Mouse (Mus musculus) embryonic fibroblast, embryonic 13.5 days (primary cell): ENCODE data around the gene Tshz2. TPM values are rescaled to one million over a fixed set of nuclear protein-coding genes. Genes with fewer than 3 reads are reported as not detected.

ENCODE experiments used
- H3K27ac ChIP-seq: 2 replicates; pipeline ENCODE4 v1.5.1; 2012; ENCODE audit warnings: low read length, control low read depth, inconsistent platforms; ENCODE audit not compliant: insufficient read depth
- H3K4me1 ChIP-seq: 2 replicates; pipeline ENCODE4 v1.6.1; 2011; ENCODE audit warnings: low read length; ENCODE audit not compliant: control insufficient read depth, insufficient read depth
- H3K4me3 ChIP-seq: 2 replicates; pipeline ENCODE4 v1.5.1; 2011; ENCODE audit warnings: mild to moderate bottlenecking, control low read depth, low read length; ENCODE audit not compliant: insufficient read depth
- CTCF ChIP-seq: IDR thresholded peaks from 2 replicates; pipeline ENCODE4 v1.5.1; 2011; ENCODE audit warnings: mild to moderate bottlenecking, control low read depth, low read length, moderate library complexity, borderline replicate concordance; ENCODE audit not compliant: insufficient read depth
- POLR2A ChIP-seq: IDR thresholded peaks from 2 replicates; pipeline ENCODE4 v1.6.1; 2011; ENCODE audit warnings: low read depth, mild to moderate bottlenecking, control low read depth, low read length, moderate library complexity
- polyA plus RNA-seq: library from polyadenylated mRNA; stranded (reverse); fragments of >200 nt; gene quantifications from 2 replicates; pipeline ENCODE4 v1.2.4, GENCODE M21; 2011; ENCODE audit warnings: low read depth; ENCODE audit not compliant: missing spikeins, insufficient read length

The Tshz2 gene
- polyA plus RNA-seq, 1 experiment, result 10.7 TPM

DNA sequence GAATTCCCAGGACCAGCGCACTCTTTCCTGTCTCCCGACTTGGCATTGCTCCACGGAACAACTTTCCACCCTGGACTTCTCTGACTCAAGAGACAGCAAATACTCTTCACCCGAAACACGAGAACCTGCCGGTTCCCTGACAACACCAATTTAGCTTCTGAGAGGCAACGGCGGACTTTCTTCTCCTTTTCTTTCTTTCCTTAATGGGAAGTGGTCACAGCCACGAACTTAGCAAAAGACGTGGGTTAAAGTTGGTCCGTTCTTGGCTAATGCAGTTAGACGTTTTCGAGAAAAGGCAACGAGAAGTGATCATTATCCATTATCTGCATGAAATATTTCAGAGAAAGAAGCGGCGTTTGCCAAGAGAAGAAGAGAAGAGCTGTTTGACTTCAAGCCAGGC, 240.6 kb downstream of the Tshz2 start:
- Histone ChIP-seq H3K27ac (no peak overlapping the region), H3K4me1 (no peaks in the 10 kb centered on the region), H3K4me3 (no peak overlapping the region)
- no peak for TF ChIP-seq CTCF
- no peak for TF ChIP-seq POLR2A

DNA sequence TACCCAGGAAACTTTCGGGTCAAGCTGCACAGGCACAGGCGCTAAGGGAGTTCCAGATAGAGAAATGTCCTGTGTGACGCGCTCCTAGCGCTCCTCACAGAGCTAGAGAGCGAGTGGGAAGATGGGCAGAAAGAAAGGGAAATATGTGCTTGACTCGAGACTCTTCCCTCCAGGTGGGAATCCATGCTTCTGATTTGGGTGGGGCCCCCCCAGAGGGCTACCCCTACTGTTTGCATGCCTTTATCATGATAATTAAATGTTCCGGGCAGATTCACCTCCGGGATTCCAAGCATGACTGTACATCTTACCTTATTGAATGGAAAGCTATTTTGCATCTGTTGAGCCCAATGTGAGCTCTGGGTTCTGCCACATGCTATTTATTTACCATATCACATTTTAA, 255.1 kb downstream of the Tshz2 start:
- Histone ChIP-seq H3K4me3 (no peak overlapping the region), H3K27ac (no peak overlapping the region), H3K4me1 (no peaks in the 10 kb centered on the region)
- TF ChIP-seq POLR2A, result no peak
- TF ChIP-seq CTCF, result no peak

DNA sequence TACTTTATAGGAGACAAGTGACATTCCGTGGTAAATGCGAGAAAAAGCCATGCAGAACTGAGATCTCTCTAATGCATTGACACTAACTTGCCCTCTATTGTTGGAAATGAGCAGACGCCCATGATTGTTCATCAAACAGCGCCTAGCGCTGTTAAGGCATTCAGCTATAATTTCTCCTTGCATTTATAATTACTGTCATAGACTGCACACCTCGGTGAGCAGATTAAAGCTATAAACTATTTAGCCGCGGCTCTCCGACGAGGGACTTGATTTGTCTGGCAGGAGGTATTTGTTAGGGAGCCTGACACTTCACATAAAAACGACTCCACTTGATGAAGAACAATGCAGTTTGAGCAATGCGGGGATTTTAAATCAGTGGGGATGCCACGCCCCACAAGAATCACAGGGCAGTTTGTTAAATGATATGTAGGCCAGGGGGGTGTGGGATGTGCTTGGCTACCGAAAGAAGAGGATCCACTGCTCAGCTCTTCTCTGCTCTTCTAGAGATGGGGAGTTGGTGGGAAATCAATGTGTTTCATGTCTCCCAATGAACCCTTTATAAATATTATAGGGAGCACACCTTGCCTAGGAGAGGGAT, 259.7 kb downstream of the Tshz2 start:
- TF ChIP-seq POLR2A (no peak), CTCF (no peak)
- Histone ChIP-seq H3K27ac (no peak overlapping the region), H3K4me3 (no peak overlapping the region), H3K4me1 (no peaks in the 10 kb centered on the region)

DNA sequence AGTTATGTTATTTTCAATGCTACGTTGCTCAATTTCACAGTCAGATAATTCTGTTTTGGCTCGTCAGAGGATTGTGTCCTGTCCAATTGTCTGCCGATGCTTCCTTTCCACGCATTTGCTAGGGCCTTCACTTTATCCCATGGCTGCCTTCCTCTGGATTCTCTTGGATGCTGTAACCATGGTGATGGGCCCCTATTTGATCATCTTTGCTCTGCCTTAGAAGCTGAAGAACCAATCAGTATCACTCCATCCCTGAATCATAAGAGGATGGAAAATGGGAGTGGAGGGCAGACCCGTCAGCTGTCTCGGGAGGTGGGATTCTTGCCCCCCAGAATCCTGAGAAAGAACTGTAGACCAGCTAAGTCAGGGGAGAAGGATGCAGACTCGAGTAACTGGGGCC, 270.1 kb downstream of the Tshz2 start:
- no peak for TF ChIP-seq CTCF
- TF ChIP-seq POLR2A, result no peak
- Histone ChIP-seq H3K4me3 (no peak overlapping the region), H3K4me1 (peaks cover 3% of the 10 kb centered on the region; the same call in 1 of the 2 replicates), H3K27ac (no peak overlapping the region)

DNA sequence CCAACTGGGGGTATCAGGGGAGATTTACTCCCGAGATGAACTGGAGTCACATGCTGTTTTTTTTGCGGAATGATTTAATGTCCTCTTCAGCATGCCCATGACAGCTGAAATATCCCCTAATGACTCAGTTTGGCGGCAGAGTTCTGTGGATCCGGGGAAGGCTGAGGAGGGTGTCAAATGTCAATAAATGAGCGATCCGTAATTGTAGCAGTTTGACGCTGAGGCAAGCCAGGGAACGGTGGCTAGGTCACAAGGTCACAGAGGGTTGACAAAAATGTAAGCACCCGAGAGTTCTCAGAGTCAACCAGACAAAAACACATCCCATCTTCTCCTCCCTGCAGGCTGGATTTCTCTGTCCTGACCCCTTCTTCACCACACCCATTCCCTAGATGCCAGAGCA, 273.6 kb downstream of the Tshz2 start:
- Histone ChIP-seq H3K4me3 (no peak overlapping the region), H3K4me1 (peaks cover 3% of the 10 kb centered on the region; the same call in 1 of the 2 replicates), H3K27ac (no peak overlapping the region)
- TF ChIP-seq POLR2A, result no peak
- TF ChIP-seq CTCF, result no peak

DNA sequence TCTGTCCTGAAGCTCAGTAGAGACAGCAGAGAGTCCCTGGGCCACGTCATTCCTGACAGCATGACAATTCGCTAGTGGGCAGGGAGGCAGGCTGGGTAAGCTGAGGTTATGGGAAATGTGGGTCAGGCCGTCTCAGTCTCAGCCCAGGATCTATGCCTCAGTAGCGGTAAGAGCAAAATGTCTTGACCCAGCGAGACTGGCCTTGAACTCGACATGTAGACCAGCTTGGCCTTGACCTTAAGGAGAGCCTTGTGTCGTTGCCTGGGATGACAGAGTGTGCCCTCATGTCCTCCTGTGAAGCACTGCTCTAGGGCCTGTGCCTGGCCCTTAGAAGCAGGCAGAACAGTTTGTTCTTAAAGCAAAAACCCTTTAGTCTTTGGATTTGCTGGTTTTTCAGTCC, 275.2 kb downstream of the Tshz2 start:
- Histone ChIP-seq H3K27ac (no peak overlapping the region), H3K4me3 (no peak overlapping the region), H3K4me1 (peaks cover 3% of the 10 kb centered on the region; the same call in 1 of the 2 replicates)
- TF ChIP-seq POLR2A, result no peak
- no peak for TF ChIP-seq CTCF

DNA sequence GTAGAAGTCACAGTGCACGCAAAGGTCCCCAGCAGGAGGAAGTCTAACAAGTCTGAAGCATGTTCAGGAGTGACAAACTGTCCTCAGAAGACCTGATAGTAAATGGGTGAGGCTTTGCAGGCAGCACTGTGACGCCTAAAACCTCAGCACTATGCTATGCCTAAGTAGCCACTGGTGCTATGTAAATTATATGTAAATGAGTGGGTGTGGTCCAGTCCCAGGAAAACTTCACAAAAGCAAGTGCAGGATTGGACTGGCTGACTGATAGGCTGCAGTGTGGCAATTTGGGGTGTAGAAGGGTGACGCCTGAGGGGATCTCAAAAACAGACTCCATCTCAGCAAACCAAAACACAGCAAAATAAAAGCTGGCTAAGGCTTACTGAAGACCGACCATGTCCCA, 277.8 kb downstream of the Tshz2 start:
- Histone ChIP-seq H3K27ac (no peak overlapping the region), H3K4me1 (peaks cover 3% of the 10 kb centered on the region; the same call in 1 of the 2 replicates), H3K4me3 (no peak overlapping the region)
- TF ChIP-seq CTCF (no peak), POLR2A (no peak)

DNA sequence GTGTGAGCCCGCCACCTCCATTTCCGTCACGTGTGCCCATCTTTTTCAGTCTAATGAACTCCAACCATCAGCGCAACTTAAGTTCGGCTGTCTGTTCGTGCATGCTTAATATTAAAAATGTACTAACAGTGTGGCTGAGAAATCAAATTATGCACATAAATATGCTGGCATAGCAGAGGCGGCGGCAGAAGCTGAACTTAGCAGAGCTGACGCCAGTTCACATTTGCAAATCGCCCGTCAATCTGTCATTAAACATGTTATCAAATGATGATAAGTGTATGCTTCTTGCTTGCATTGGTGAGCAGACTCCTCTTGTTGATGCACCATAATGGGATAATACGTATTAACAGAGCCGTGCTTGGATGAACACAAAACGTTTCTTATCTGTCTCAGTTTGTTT, 280.0 kb downstream of the Tshz2 start:
- Histone ChIP-seq H3K27ac (no peak overlapping the region), H3K4me3 (no peak overlapping the region), H3K4me1 (no peaks in the 10 kb centered on the region)
- TF ChIP-seq POLR2A, result no peak
- no peak for TF ChIP-seq CTCF

DNA sequence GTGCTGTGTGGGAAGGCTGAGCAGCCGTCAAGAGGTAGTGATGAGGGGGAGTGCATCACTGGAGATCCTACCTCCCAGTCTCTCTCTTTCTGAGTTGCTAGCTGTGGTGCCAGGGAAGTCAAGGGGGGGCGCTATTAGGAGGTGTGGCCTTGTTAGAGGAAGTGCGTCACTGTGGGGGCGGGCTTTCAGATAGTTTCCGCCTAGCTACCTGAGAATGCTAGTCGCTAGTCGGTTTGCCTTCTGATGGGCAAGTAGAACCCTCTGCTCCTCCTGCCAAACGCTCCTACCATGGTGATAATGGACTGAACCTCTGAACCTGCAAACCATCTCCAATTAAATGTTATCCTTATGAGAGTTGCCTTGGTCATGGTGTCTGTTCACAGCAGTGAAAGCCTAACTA, 282.1 kb downstream of the Tshz2 start:
- Histone ChIP-seq H3K4me1 (no peaks in the 10 kb centered on the region), H3K4me3 (no peak overlapping the region), H3K27ac (no peak overlapping the region)
- no peak for TF ChIP-seq POLR2A
- TF ChIP-seq CTCF, result no peak

DNA sequence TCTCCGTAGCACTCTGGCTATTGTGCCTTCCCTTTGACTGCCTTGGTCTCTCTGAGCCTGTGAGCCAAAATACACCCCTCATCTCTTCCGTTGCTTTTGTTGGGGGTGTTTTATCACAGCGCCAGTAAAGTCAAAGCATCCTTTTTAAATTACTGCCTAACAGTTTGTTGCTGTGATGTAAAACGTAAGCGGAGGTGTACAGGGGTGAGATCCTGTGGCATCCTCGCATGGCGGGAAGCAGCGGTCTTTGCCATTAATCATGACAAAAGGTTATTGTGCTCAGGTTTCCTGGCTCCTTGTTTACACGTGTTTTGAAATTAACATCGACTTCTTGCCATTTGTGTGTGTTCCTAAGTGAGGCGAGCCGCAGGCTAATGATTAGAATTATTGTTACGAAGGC, 282.5 kb downstream of the Tshz2 start:
- TF ChIP-seq POLR2A (no peak), CTCF (no peak)
- H3K27ac ChIP-seq, result no peak overlapping the region
- no peaks in the 10 kb centered on the region for H3K4me1 ChIP-seq
- no peak overlapping the region for H3K4me3 ChIP-seq

DNA sequence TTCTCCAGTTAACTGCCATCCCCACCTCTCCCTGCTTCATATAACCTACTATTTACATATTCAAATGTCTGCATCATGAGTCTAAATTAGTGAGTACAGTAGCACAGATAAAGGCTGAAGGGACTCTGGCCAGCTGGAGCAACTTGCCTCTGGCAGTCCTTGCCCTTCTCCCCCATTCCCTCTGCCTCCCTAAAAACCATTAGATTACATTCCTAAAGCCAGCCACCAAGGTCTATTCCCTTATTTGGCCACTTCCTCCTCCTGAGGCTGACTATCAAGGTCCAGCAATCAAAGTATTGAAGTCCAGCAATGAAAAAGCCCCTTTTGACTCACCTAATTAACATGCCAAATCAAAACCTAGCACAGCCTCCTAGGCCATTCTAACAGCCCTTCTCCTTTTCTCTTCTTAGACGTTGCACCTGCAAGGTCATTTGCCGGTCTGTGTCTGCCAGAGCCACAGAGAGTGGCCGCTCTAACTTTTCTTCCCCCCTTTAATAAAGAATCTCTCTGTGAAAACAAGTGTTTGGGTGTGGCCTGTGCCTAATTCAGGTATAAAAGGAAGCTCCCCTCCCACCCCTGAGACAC, 286.4 kb downstream of the Tshz2 start:
- no peak overlapping the region for H3K4me3 ChIP-seq
- TF ChIP-seq CTCF (no peak), POLR2A (no peak)
- H3K27ac ChIP-seq, result no peak overlapping the region
- H3K4me1 ChIP-seq, result no peaks in the 10 kb centered on the region
